Mouse (Mus musculus) Patski (cell line): ENCODE measurements around the gene Prr14. TPM values are rescaled to one million over a fixed set of nuclear protein-coding genes. Genes with fewer than 3 reads are reported as not detected.

ENCODE experiments used
- ATAC-seq: fragments of 100-300 bp; one replicate; pipeline ENCODE4 v1.8.0; 2021
- CTCF ChIA-PET: fragments of 350-600 bp; sonication (Branson Sonifier 250); formaldehyde crosslinking; loops from one replicate; lab custom pipeline; 2022; ENCODE audit warnings: inconsistent platforms; lab: Charles Lee
- POLR2A ChIA-PET: fragments of 350-600 bp; sonication (Branson Sonifier 250); formaldehyde crosslinking; loops from one replicate; lab custom pipeline; 2022; ENCODE audit warnings: antibody characterized with exemption, inconsistent platforms; lab: Charles Lee
- DNase-seq: peaks from one replicate; pipeline ENCODE4 v3.0.0-alpha.2; 2011; ENCODE audit warnings: low read depth, low spot score
- H3K27me3 ChIP-seq: fragments of 371-371 bp; one replicate; pipeline ENCODE4 v1.5.1; 2021
- CTCF ChIP-seq: fragments of 100-300 bp; IDR thresholded peaks from one replicate; pipeline ENCODE4 v1.5.1; 2021
- in situ Hi-C: fragments of 300-500 bp; cut with MboI; formaldehyde crosslinking; loops from 3 replicates; pipeline ENCODE4 v1.11.1; 2018; ENCODE audit warnings: low pct_unique_long_range_greater_than_20kb, mixed read lengths
- polyA plus RNA-seq: library from polyadenylated mRNA; unstranded; gene quantifications from one replicate; pipeline ENCODE4 v1.2.3, GENCODE M21; 2021

Prr14 gene
- polyA plus RNA-seq, 1 experiment from 2014 or later = 71.9 TPM

GRCm38 (mm10) chr7:127470743-127471645 lies 11.6 kb downstream of the Prr14 start:
- peak; percentile 84 for ATAC-seq
- ChIA-PET POLR2A (interaction anchor here (0.7 to 1.5 kb wide), 5 partner anchors 9 to 454 kb away, joined by 3 to 9 read pairs (median 4); partner anchors contain the start of genes Fbrs and Srcap), CTCF (interaction anchor here (1.0 kb wide), 1 partner anchor 20 kb away, joined by 3 read pairs; no protein-coding TSS in a partner anchor)

GRCm38 (mm10) chr7:127471646-127472010 lies 12.2 kb downstream of the Prr14 start:
- no peak for TF ChIP-seq CTCF
- in situ Hi-C loops = no loop called here
- ATAC-seq = peak; percentile 52

More at GRCm38 (mm10) chr7:127470743-127471645, 11.6 kb downstream of the Prr14 start:
- no peak for TF ChIP-seq CTCF
- DNase-seq = peak; percentile 95
- H3K27me3 ChIP-seq = no peaks in the 10 kb centered on the region
- in situ Hi-C loops = no loop called here

GRCm38 (mm10) chr7:127472060-127472459 lies 12.6 kb downstream of the Prr14 start:
- no peak for TF ChIP-seq CTCF
- in situ Hi-C loops = no loop called here
- no peak for ATAC-seq
- DNase-seq = no peak
- CTCF ChIA-PET = no interaction called here
- POLR2A ChIA-PET = interaction anchor here (1.4 to 1.5 kb wide), 2 partner anchors 8 to 40 kb away, joined by 6 to 9 read pairs; partner anchors contain the start of genes Fbrs and Srcap
- H3K27me3 ChIP-seq = no peaks in the 10 kb centered on the region

More at GRCm38 (mm10) chr7:127471646-127472010, 12.2 kb downstream of the Prr14 start:
- H3K27me3 ChIP-seq = no peaks in the 10 kb centered on the region
- CTCF ChIA-PET = no interaction called here
- DNase-seq = no peak
- POLR2A ChIA-PET = interaction anchor here (1.4 to 1.5 kb wide), 2 partner anchors 8 to 41 kb away, joined by 6 to 9 read pairs; partner anchors contain the start of genes Fbrs and Srcap

DNA sequence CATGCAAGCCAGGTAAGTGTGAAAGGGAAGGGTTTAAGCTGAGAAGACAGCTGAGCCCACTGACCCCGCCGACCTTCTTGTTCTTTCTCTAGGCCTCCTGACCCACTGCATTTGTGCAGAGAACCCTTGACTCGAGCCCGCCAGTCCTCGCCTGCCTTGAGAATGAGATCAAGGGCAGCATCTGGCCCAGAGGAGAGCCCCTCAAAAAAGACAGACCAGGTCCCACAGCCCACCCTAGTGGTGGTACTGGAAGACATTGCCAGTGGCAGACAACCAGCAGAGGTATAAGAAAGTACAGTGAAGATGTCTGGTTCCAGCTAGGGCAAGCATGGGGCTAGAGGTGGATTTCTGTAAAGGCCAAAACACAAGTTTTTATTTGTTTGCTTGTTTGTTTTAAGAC lies 14.3 kb downstream of the Prr14 start:
- POLR2A ChIA-PET = no interaction called here
- in situ Hi-C loops = no loop called here
- CTCF ChIA-PET = no interaction called here
- H3K27me3 ChIP-seq = no peaks in the 10 kb centered on the region
- DNase-seq (no peak), ATAC-seq (no peak)
- TF ChIP-seq CTCF = no peak

- H3K27me3 ChIP-seq = no peaks in the 10 kb centered on the region
- POLR2A ChIA-PET = no interaction called here
- ATAC-seq = no peak
- in situ Hi-C loops = no loop called here
- no peak for DNase-seq
- TF ChIP-seq CTCF = no peak
- CTCF ChIA-PET = no interaction called here
These were observed 15.1 kb downstream of the Prr14 start for GRCm38 (mm10) chr7:127474378-127475070.

DNA sequence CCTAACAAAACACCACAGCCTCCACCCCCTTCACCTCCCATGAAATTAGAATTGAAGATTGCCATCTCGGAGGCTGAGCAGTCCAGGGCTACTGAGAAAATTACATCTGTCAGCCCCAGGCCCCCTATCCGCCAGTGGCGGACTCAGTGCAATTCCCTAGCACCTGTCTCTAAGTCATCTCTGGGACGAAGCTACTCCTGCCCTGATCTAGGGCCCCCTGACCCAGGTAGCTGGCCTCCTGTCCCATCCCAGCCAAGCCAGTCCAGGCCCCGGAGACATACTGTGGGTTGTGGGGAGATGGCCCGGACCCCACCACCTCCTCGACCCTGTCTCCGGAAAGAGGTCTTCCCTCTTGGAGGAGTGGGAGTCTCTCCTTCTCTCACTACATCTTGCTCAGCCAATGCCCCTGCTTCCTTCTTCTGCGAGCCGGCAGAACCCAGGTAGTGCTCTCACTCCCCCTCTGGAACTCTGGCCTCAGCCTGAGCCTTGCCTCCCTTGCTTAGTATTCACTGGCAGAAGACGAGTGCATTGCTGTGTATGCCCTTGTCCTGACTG lies 15.9 kb downstream of the Prr14 start:
- no peaks in the 10 kb centered on the region for H3K27me3 ChIP-seq
- in situ Hi-C loops = no loop called here
- ChIA-PET CTCF (no interaction called here), POLR2A (no interaction called here)
- no peak for DNase-seq
- no peak for TF ChIP-seq CTCF
- ATAC-seq = no peak

DNA sequence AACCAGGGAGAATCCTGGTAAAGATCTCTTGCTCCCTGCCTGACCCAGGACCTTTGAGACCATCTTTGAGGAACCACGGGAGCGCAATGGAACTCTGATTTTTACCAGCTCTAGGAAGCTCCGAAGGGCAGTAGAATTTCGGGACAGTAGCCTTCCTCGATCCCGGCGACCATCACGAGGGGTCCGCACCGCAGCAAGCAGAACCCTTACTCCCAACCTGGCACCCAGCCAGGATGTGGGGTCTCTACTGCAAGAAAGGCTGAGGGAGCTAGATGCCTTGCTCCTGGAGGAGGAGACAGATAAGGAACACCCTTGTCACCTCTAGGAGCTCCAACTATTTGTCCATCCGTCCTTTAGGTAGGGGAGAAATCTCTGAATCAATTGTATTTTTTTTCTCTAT lies 16.9 kb downstream of the Prr14 start:
- ChIA-PET POLR2A (interaction anchor here (1.3 to 2.7 kb wide), 3 partner anchors 28 to 133 kb away, joined by 3 to 12 read pairs (median 9); partner anchors contain the start of genes Srcap and Zfp689), CTCF (no interaction called here)
- DNase-seq (no peak), ATAC-seq (no peak)
- no peak for TF ChIP-seq CTCF
- in situ Hi-C loops = no loop called here
- H3K27me3 ChIP-seq = no peaks in the 10 kb centered on the region

- POLR2A ChIA-PET = interaction anchor here (0.7 to 2.7 kb wide), 5 partner anchors 14 to 133 kb away, joined by 3 to 12 read pairs (median 3); partner anchors contain the start of genes Srcap and Zfp689
These were observed 17.4 kb downstream of the Prr14 start for GRCm38 (mm10) chr7:127476855-127477254.

DNA sequence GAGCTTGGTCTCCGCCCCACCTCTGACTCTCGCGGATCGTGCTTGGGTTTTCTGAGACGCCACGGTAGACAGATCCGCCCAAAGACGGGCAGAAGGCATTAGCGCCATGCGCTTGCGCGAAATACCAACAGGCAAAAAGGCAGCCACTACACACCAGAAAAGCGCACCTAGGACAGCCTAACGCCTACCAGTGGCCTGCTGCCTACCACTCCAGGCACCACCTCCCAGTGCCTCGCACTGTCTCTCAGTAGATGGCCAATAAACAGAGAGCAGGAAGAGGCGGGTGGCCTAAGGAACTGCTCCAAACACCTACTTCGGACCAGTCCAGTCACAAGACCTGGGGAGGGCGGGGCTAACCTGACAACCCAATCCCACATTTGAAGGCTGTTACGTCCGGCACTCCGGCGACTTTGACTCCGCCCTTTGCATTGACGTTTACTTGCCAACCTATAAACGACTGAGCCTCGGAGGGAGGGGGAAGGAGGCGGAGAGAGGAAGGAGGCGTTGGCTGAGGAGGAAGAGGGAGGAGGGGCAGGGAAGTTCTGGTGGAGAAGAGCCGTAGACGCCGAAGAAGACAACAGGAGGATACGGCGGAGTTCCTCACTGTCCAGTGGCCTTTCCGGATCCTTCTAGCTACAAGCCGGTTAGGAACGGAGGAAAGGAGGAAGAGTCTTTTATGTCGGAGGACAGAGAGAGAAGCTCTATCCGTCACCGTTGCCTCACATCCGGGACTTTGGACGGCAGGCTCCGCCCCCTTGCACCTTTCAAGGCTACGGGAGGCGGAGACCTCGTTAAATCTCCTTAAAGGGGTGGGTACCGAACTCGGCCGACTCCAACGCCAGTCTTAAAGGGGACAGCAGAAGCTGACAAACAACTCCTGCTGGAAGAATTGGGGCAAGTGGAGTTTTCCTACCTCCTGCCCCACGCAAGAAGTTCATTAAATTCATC lies 18.6 kb downstream of the Prr14 start:
- peak; percentile 86 for ATAC-seq
- in situ Hi-C loops = no loop called here
- TF ChIP-seq CTCF = no peak
- no peaks in the 10 kb centered on the region for H3K27me3 ChIP-seq
- peak; percentile 99 for DNase-seq
- POLR2A ChIA-PET = interaction anchor here (0.6 to 2.7 kb wide), 8 partner anchors 10 to 132 kb away, joined by 3 to 12 read pairs (median 5); partner anchors contain the start of genes Srcap, Zfp689 and Zfp768
- CTCF ChIA-PET = no interaction called here

More at GRCm38 (mm10) chr7:127476855-127477254, 17.4 kb downstream of the Prr14 start:
- in situ Hi-C loops = no loop called here
- ATAC-seq (no peak), DNase-seq (no peak)
- no peaks in the 10 kb centered on the region for H3K27me3 ChIP-seq
- no peak for TF ChIP-seq CTCF
- CTCF ChIA-PET = no interaction called here
